Mouse (Mus musculus) limb, embryonic 10.5 days (tissue): ENCODE results near the gene Arhgap32. TPM values are rescaled to one million over a fixed set of nuclear protein-coding genes. Genes with fewer than 3 reads are reported as not detected.

Source experiments
- DNase-seq: peaks from one replicate; pipeline ENCODE4 v3.0.0-alpha.2; 2017; ENCODE audit warnings: low spot score
- H3K27ac ChIP-seq: fragments of 300-500 bp; sonication (generic); 2 replicates; pipeline ENCODE4 v1.5.1; 2016; ENCODE audit warnings: mild to moderate bottlenecking
- H3K27me3 ChIP-seq: fragments of 300-500 bp; sonication (generic); 2 replicates; pipeline ENCODE4 v1.6.1; 2016; ENCODE audit warnings: low read depth, mild to moderate bottlenecking; ENCODE audit not compliant: poor library complexity, severe bottlenecking
- H3K36me3 ChIP-seq: fragments of 300-500 bp; sonication (generic); 2 replicates; pipeline ENCODE4 v1.6.1; 2016; ENCODE audit warnings: mild to moderate bottlenecking, moderate library complexity
- H3K4me1 ChIP-seq: fragments of 300-500 bp; sonication (generic); 2 replicates; pipeline ENCODE4 v1.6.1; 2016
- H3K4me3 ChIP-seq: fragments of 300-500 bp; sonication (generic); 2 replicates; pipeline ENCODE4 v1.5.1; 2016; ENCODE audit warnings: mild to moderate bottlenecking, moderate library complexity
- H3K9me3 ChIP-seq: fragments of 300-500 bp; sonication (generic); replicated peaks from 2 replicates; pipeline ENCODE4 v1.6.1; 2016; ENCODE audit warnings: mild to moderate bottlenecking
- WGBS: fragments of 180-500 bp; shearing (Covaris S2); methylation state at CpG from one replicate; pipeline ENCODE4 v1.1.7; 2016; 5-methylcytosine and 5-hydroxymethylcytosine counted together
- polyA plus RNA-seq: library from polyadenylated mRNA; unstranded; fragments of >200 nt; fragmentation: Nextera tagmentation; extraction: Ambion mirVana; gene quantifications from 2 replicates; pipeline ENCODE4 v1.2.1, GENCODE M21; 2016

Gene Arhgap32
- polyA plus RNA-seq, 1 experiment from 2014 or later = 4.2 TPM

DNA sequence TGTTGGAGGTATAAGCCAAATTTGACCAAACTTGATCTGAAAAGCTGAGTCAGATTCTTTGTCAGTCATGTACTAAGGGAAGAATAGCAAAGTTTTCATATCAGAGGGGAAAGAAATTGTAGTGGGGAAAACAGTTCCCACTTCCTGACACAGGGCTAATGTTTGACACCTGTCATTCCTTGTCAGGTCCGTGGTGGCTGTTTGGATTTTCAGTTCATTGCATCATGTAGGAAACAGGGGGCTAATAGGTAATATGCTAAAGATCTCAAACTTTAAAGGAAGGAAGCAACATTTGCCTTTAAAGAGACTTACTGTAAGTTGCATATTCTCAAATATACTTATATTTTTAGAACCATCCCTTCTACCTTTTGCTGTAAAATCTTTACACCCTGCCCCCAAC is 109.6 kb downstream of the Arhgap32 start:
- Histone ChIP-seq H3K4me1 (peaks cover 14% of the 10 kb centered on the region), H3K27me3 (no peaks in the 10 kb centered on the region), H3K9me3 (no peaks in the 10 kb centered on the region), H3K36me3 (no peaks in the 10 kb centered on the region), H3K27ac (no peak overlapping the region), H3K4me3 (no peak overlapping the region)
- no peak for DNase-seq
- WGBS = 61% methylated on average over 1 of the region's 1 CpGs

DNA sequence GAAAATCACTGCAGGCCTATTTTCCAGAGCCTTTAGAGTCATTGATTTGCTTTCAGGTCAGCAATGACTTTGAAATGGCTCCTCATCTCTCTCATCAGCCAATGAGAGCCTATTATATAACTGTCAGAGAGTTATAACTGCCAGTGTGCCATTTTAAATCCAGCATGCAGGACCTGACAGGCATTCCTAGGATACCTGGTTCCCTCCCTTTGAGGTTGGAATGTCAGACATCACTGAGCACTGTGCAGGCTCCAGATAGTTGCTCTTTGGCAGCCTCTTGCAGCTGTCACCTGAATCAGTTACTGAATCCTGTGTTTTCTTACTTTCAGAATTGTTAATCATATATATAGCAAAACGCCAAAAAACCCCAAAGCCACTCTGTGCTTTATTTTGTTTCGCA is 111.1 kb downstream of the Arhgap32 start:
- no peaks in the 10 kb centered on the region for H3K27me3 ChIP-seq
- H3K4me3 ChIP-seq = no peak overlapping the region
- H3K36me3 ChIP-seq = no peaks in the 10 kb centered on the region
- WGBS = 79% methylated on average over 2 of the region's 2 CpGs
- DNase-seq = no peak
- no peaks in the 10 kb centered on the region for H3K9me3 ChIP-seq
- H3K27ac ChIP-seq = no peak overlapping the region
- H3K4me1 ChIP-seq = peaks cover 14% of the 10 kb centered on the region

DNA sequence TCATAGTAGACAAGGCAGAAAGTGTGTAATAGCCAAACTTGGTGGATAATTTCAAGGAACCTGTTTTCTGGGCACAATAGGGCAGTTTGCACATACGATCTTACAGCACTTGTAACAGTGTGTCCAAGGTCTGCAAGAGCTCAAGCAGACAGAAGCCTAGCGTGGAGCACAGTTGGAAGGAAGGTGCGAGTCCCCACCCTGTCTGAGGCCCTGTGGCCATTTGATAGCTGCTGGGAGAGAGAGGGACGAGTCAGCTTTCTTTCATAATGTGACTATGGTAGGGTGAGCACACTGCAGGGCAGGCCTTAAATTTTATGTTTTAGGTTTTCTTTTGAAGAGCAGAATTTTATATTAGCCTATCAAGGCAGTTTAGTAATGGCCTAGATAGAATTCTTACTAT is 117.7 kb downstream of the Arhgap32 start:
- WGBS = 75% methylated on average over 4 of the region's 4 CpGs
- H3K4me3 ChIP-seq = no peak overlapping the region
- DNase-seq = no peak
- H3K4me1 ChIP-seq = no peaks in the 10 kb centered on the region
- no peaks in the 10 kb centered on the region for H3K27me3 ChIP-seq
- H3K36me3 ChIP-seq = no peaks in the 10 kb centered on the region
- no peaks in the 10 kb centered on the region for H3K9me3 ChIP-seq
- no peak overlapping the region for H3K27ac ChIP-seq

DNA sequence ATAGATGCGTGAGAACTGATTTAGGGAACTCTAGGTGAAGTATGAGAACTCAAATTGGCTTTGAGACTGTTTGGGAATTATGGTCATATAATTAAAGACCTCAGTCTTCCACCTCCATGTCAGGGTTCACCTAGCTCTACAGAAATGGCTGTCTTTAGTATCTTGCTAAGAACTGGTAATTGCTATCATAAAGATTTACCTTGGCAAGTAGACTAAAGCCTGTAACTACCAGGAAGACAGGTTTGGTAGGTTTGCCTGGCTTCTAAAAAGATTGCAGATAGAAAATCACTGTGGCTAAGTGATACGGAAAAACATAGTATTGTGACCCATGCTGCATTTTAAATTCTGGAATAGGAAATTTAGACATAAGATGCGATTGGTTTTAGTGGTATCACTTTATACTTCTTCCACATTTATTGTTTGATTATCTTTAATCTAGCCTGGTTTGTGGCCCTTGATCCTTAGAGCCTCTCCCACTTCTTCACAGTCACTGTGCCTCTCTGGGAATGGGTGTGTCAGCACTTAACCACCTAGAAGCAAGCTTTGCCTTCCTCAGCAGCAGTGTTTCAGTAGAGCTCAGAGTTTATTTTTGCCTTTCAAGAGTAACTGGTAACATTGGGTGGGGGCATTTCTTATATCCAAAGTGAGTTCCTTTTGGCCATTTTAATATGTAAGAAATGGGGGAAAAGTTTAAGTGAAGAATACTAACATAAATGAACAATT is 119.0 kb downstream of the Arhgap32 start:
- no peaks in the 10 kb centered on the region for H3K27me3 ChIP-seq
- no peak overlapping the region for H3K27ac ChIP-seq
- no peaks in the 10 kb centered on the region for H3K36me3 ChIP-seq
- H3K4me3 ChIP-seq = no peak overlapping the region
- DNase-seq = no peak
- H3K9me3 ChIP-seq = no peaks in the 10 kb centered on the region
- WGBS = 90% methylated on average over 3 of the region's 3 CpGs
- H3K4me1 ChIP-seq = no peaks in the 10 kb centered on the region

DNA sequence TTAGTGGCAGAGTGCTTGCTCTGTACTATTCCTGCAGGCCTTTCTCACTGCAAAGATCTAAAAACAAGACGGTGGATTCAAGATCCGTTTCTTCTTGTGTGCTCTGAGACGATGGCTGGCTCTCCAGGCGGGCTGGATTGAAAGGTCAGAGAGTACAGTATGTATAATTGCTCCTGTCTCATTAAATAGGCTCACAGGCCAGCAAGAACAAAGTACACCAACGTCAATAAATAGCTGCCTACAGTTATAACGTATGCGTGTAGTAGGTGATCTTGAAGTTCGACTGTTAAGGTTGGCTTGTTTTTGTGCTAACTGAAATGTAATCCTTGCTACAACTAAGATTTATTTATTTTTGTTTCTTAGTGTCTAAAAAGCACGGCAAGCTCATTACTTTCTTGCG is 123.0 kb downstream of the Arhgap32 start:
- H3K4me3 ChIP-seq = no peak overlapping the region
- WGBS = 86% methylated on average over 10 of the region's 10 CpGs
- no peaks in the 10 kb centered on the region for H3K27me3 ChIP-seq
- no peak for DNase-seq
- no peak overlapping the region for H3K27ac ChIP-seq
- H3K36me3 ChIP-seq = 0 out of 2 replicates have a peak, but pooled peaks cover 5% of the 10 kb centered on the region
- no peaks in the 10 kb centered on the region for H3K9me3 ChIP-seq
- H3K4me1 ChIP-seq = no peaks in the 10 kb centered on the region

DNA sequence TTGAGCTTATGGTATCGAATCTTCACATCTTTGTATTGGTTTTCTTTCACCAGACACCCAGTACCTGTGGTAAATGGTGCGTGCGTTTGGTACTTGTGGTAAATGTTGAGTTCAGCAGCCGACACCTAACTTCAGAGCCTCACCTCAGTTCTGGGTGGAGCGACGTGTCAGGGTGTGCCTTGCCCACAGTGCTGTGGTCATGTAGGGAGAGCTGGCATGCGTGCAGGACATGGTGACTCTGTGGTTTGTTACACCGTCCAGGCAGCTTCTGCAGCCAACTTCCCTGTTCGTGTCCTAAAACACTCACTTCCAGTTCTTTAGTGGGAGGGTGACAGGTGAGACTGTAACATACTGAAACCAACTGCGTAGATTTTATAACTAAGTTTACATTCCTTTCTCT is 123.5 kb downstream of the Arhgap32 start:
- DNase-seq = no peak
- no peaks in the 10 kb centered on the region for H3K9me3 ChIP-seq
- H3K4me1 ChIP-seq = no peaks in the 10 kb centered on the region
- H3K36me3 ChIP-seq = 0 out of 2 replicates have a peak, but pooled peaks cover 5% of the 10 kb centered on the region
- H3K27me3 ChIP-seq = no peaks in the 10 kb centered on the region
- H3K27ac ChIP-seq = no peak overlapping the region
- no peak overlapping the region for H3K4me3 ChIP-seq
- 95% methylated on average over 10 of the region's 10 CpGs for WGBS

DNA sequence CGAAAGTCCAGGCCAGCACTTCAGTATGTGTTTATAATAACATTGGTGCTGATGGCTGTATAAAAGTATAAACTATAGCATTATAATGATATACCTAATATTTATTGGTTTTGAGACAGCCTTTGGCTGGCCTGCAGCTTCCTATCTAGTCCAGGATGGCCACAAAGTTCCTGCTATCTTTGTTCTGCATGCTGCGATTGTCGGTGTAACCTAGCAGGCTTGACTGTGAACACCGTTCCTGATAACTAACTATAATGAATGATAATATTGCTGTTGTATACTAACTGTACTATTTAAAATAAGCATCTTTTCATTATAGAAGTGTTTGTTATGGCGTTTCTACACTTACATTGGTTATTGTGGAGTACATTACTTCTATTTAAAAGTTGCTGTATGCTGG is 124.5 kb downstream of the Arhgap32 start:
- DNase-seq = no peak
- H3K36me3 ChIP-seq = 0 out of 2 replicates have a peak, but pooled peaks cover 5% of the 10 kb centered on the region
- H3K9me3 ChIP-seq = no peaks in the 10 kb centered on the region
- no peak overlapping the region for H3K4me3 ChIP-seq
- H3K4me1 ChIP-seq = no peaks in the 10 kb centered on the region
- WGBS = 93% methylated on average over 5 of the region's 5 CpGs
- no peak overlapping the region for H3K27ac ChIP-seq
- no peaks in the 10 kb centered on the region for H3K27me3 ChIP-seq

DNA sequence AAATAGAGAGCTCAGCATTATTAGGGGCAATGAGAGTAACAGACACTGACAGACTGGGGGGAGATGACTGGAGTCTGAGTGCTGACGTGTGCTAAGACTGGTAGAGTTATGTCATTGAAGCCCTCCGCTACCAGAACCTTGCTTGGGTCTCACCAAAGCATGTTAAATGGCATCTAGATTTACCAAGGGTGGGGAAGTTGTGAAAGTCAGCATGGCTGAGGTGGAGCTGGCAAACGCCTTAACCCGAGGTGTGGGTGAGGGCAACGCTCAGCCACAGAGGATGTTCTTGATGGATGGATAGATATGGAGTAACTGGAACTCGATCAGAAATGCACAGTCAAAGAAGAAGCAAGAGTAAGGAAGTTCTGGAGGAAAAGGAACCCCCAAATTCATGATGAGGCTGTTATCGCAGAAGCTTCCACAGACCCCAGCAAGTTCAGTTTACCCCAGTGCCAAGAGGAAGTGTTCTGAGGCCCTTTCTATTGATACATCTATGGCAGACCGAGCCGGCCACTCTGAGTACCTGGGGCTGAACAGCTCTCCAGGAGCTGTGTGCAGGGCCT is 125.8 kb downstream of the Arhgap32 start:
- Histone ChIP-seq H3K27me3 (no peaks in the 10 kb centered on the region), H3K4me1 (no peaks in the 10 kb centered on the region), H3K9me3 (no peaks in the 10 kb centered on the region), H3K27ac (no peak overlapping the region), H3K36me3 (0 out of 2 replicates have a peak, but pooled peaks cover 8% of the 10 kb centered on the region), H3K4me3 (no peak overlapping the region)
- 89% methylated on average over 9 of the region's 9 CpGs for WGBS
- no peak for DNase-seq

DNA sequence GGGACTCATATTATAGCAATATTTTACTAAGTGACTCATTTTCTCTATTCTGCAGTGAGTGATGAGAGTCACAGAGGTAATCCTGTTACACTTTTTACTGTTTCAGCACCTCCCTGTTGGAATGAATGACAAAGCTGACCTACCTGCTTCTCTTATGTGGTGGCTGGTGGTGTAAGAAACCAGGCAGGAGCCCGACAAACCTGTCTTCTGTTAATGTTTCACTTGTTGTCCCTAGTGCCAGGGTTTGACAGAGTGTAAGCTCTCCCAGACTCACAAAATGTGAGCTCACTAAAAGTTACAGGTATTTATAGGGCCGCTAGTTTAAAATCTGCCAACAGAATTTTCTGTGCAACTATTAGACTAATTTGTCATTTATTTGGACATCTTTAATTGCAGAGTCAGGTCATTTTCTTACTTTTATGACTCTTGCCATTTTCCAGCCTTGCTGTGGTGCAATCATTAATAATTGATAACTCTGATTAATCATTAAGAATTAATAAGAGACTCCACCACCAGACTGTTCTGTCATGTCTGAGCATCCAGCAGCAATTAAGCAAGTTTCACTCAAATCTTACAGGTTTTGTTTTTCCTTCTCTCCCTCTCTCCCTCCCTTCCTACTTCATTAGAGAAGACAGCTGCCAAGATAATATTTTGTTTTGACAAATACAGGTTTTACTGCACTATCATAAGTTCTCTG is 127.1 kb downstream of the Arhgap32 start:
- H3K27ac ChIP-seq = no peak overlapping the region
- H3K27me3 ChIP-seq = no peaks in the 10 kb centered on the region
- no peaks in the 10 kb centered on the region for H3K4me1 ChIP-seq
- H3K36me3 ChIP-seq = peaks cover 15% of the 10 kb centered on the region; the same call in 1 of the 2 replicates
- 82% methylated on average over 2 of the region's 2 CpGs for WGBS
- H3K9me3 ChIP-seq = no peaks in the 10 kb centered on the region
- no peak overlapping the region for H3K4me3 ChIP-seq
- no peak for DNase-seq

DNA sequence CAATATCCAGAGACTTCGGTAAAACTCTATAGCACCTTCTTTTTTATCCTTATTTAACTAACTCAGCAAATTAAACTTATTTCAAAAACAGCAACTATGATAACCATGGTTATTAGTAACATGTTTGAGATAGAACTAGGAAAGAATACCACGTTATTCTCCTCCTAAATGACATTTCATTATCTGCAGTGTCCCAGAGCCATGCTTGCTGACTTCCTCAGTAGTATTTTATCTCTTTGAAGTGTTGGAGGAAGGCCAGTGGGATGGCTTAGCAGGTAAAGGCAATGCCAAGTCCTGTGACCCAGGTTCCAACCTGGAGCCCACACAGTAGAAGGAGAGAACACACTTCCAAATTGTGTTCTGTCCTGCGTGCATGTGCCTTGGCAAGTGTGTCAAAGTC is 129.3 kb downstream of the Arhgap32 start:
- Histone ChIP-seq H3K4me3 (no peak overlapping the region), H3K4me1 (no peaks in the 10 kb centered on the region), H3K36me3 (peaks cover 29% of the 10 kb centered on the region), H3K27ac (no peak overlapping the region), H3K27me3 (no peaks in the 10 kb centered on the region), H3K9me3 (no peaks in the 10 kb centered on the region)
- DNase-seq = no peak
- WGBS = 95% methylated on average over 3 of the region's 3 CpGs

DNA sequence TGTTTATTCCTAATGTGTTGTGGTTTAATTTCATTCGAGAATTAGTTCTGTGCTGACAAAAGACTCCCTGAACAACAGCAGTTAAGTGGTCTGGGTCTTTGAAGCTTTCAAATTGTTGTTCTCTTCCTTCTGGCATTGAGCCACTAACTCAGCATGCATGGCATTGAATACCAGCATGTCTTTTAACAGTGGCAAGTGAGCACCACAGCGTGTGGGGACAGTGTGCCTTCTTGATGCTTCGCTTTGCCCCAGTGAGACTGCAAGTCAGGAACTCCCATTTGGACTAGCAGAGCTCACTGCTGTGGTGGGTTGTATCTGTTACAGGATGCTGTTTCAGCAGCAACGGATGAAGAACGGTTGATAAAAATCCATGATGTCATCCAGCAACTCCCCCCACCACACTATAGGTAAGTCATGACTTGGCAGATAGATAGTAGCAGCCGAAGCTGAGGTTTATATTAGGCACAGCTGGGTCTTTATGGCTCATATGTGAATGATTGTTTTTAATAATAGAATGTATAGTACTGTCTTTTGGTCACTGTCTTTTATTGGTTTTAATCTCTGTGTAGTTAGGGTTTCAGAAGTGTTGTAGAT is 130.3 kb downstream of the Arhgap32 start:
- 88% methylated on average over 6 of the region's 6 CpGs for WGBS
- H3K27ac ChIP-seq = no peak overlapping the region

DNA sequence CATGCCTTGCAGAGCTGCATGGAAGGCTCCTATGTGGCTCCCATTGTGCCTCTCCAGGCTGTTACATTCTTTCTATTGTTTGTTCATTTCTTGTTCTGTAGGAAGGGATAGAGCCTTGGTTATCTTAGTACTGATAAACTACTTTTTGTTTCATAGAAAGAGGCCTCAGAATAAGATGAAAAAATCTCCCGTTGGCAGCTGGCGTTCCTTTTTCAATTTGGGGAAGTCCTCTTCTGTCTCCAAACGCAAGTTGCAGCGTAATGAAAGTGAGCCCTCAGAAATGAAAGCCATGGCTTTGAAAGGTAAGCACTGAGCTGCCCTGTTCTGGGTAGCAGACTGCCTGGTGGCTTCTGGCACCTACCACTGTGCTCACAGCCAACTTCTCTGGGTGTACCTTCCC is 134.6 kb downstream of the Arhgap32 start:
- no peak for DNase-seq
- no peak overlapping the region for H3K4me3 ChIP-seq
- H3K27ac ChIP-seq = no peak overlapping the region
- WGBS = 93% methylated on average over 4 of the region's 4 CpGs
- peaks cover 53% of the 10 kb centered on the region for H3K36me3 ChIP-seq
- no peaks in the 10 kb centered on the region for H3K4me1 ChIP-seq
- no peaks in the 10 kb centered on the region for H3K9me3 ChIP-seq
- no peaks in the 10 kb centered on the region for H3K27me3 ChIP-seq

More for the DNA sequence above, 130.3 kb downstream of the Arhgap32 start:
- DNase-seq = no peak
- Histone ChIP-seq H3K36me3 (peaks cover 34% of the 10 kb centered on the region), H3K4me3 (no peak overlapping the region), H3K27me3 (no peaks in the 10 kb centered on the region), H3K4me1 (no peaks in the 10 kb centered on the region), H3K9me3 (no peaks in the 10 kb centered on the region)

DNA sequence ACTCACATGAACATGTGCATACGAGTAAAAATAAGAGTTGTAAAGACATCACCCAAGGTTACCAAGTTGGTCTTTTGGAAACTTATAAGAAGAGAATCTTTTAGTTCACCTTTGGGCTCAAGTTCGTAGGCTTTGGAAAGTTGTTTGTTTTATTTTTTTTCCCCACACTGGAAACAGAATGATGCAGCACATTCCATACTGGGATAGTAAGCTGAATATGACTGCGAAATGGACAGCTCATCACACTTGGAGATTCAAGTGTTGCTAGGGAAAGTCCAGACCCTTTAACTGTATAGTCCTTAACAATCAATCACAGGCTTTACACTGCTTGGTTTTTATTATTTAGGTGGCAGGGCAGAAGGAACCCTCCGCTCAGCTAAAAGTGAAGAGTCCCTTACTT is 137.8 kb downstream of the Arhgap32 start:
- Histone ChIP-seq H3K4me1 (no peaks in the 10 kb centered on the region), H3K27ac (no peak overlapping the region), H3K36me3 (peaks cover 69% of the 10 kb centered on the region), H3K4me3 (no peak overlapping the region), H3K9me3 (no peaks in the 10 kb centered on the region), H3K27me3 (no peaks in the 10 kb centered on the region)
- WGBS = 93% methylated on average over 4 of the region's 4 CpGs
- DNase-seq = no peak
